Mouse (Mus musculus): Measurements from ENCODE around the gene Tnfrsf14. TPM values are rescaled to one million over a fixed set of nuclear protein-coding genes. Genes with fewer than 3 reads are reported as not detected.

Gene Tnfrsf14
- 1 to 10 TPM; 1.8 to 4.2 TPM for total RNA-seq (2021)
- long read RNA-seq, experiment 1: 0 reads
- long read RNA-seq, experiment 2: 0 reads

- DNase-seq: no peak
Measured at GRCm38 (mm10) chr4:154928395-154929087, at the start of gene Tnfrsf14. Gene Tnfrsf14 (minus strand): TSS chr4:154928563.

- DNase-seq: peak; percentile 43
Measured at GRCm38 (mm10) chr4:154974163-154974611, 45.8 kb upstream of the Tnfrsf14 start.

DNA sequence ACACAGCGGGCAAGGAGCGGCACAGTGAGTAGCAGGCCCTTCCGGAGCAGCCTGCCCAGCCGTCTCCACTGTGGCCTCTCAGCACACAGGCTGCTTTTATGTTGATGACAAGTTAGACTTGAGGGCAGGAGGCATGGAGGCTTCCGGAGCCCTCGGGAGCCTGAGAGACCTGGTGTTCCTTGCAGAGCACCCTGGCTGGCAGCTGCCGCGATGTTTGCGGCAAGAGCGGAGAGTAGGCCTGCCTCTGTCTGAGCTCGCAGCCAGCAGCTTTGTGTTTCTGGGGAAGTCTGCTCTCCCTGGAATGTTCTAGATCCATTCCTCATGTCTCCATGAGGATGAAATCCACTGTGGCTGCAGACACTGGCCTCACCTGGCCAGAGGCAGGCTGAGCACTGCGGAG lies 44.2 kb upstream of the Tnfrsf14 start:
- no peak for DNase-seq

DNA sequence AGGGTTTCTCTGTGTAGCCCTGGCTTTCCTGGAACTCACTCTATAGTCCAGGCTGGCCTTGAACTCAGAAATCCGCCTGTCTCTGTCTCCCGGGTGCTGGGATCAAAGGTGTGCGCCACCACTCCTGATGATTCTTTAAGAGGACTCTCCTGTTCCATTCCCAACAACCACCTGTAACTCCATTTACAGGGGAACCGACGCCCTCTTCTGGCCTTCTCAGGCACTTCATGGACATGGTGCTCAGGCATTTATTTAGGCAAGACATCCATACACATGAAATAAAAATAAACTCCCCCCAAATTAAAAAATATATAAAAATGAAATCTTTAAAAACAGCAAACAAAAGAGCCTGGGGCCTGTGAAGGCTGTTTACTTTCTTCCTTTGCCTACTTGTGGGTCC lies 38.8 kb upstream of the Tnfrsf14 start:
- DNase-seq: no peak

DNA sequence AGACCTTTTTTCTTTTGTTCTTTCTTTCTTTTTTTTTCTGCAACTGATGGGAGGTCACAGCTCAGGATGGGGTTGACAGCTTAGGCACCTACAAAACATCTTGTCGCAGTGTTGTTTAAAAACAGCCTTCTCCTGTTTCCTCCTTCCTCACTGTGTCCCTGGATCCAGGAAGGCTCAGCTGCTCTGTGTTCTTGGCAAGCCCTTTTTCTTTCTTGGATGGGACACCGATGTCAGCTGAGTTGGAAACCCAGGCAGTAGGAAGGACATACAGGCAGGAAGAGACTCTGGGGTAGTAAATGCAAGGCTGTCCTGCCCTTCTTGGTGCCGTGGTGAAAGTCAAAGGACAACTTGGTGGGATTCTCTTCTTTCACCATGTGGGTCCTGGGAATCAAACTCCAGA lies 37.5 kb upstream of the Tnfrsf14 start:
- DNase-seq: no peak

DNA sequence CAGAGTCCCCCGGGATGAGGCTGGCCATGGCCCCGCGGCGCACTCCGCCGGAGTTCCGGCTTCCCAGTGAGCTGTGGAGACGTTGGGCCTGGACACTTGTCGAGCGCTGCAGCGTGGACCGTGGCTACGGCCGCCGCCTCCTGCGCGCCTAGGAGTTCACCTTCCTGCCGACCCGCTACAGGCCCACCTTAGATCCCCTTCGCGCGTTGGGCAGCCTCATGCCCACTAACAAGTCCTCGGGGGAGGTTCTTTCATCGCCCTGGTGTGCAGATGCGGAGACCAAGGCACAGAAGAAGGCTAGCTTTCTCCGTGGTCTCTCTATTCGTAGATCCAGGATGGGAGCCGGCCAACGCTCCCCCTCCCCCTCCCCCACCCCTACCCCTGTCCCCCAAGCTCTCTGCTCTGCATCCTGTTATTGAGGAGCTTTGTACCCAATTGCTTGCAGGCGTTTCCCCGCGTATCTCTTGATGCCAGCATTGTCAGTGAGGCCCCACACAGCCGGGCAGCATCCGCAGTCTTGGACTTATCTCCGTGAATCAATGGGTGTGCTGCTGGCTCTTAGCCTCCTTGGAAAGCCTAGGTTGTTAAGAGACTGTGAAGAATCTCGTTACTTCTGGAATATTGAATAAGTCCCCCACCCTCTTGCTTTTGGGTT lies 36.3 kb upstream of the Tnfrsf14 start:
- DNase-seq: no peak

DNA sequence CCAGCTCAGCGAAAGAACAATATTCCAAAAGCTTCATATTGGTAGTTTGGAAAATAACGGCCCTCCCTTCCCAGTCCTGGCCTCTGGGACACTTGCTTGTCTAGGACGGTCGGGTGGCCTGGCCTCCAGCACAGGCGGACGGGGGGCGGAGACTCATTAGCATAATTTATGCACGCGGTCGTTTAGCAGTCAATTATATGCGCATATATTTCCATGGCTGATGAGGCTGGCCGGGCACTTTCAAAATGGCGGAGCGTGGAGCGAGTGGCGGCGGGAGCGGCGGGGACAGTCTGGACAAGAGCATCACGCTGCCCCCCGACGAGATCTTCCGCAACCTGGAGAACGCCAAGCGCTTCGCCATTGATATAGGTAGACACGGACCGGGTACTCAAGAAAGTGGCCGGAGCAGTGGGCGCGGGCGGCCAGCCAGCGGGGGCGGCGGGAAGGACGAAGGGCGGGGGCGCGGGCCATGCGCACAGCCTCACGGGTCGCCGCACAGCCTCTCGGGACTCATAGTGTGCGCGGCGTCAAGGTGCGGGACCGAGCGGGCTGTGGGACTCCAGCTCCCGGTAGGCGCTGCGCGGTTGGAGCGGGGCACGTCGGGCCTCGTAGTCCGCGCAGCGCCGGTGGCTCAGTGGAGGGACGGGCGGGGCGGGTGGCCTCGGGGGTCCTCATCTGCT lies 35.7 kb upstream of the Tnfrsf14 start, which contains the start of gene Pank4:
Gene Pank4, plus strand, starts transcription at position 223 of the 680 bp plus-strand sequence.
- peak; percentile 82 for DNase-seq

- no peak for DNase-seq
Measured at GRCm38 (mm10) chr4:154963190-154963836, 35.0 kb upstream of the Tnfrsf14 start.

GRCm38 (mm10) chr4:154962683-154963082 lies 34.3 kb upstream of the Tnfrsf14 start:
- no peak for DNase-seq

- DNase-seq: no peak
Measured at GRCm38 (mm10) chr4:154961911-154962310, 33.5 kb upstream of the Tnfrsf14 start.

- DNase-seq: peak; percentile 48
Measured at GRCm38 (mm10) chr4:154961226-154961738, 32.9 kb upstream of the Tnfrsf14 start.

DNA sequence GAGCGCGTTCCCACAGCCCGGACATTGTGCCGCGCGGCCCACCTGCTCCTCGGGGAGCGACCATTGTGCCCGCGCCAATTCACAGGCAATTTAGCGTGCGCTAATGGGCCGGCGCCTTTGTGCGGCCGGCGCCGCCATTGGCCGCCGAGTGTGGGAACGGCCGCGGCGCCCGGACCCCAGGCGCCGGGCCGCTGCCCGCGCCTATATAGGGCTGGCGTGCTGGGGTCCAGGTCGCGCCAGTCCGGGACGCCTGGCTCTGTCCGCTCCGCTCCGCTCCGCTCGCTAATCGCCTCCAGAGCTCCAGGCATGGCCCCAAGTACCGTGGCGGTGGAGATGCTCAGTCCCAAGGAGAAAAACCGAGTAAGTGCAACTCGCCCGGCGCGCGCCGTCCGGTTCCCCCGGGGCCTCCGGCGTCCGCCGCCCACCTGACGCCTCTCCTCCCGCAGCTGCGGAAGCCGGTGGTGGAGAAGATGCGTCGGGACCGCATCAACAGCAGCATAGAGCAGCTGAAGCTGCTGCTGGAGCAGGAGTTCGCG lies 32.4 kb upstream of the Tnfrsf14 start, which contains the start of gene Hes5:
Gene Hes5, plus strand, starts transcription at position 234 of the 536 bp plus-strand sequence.
- no peak for DNase-seq

GRCm38 (mm10) chr4:154960021-154960689 lies 31.8 kb upstream of the Tnfrsf14 start:
- no peak for DNase-seq

DNA sequence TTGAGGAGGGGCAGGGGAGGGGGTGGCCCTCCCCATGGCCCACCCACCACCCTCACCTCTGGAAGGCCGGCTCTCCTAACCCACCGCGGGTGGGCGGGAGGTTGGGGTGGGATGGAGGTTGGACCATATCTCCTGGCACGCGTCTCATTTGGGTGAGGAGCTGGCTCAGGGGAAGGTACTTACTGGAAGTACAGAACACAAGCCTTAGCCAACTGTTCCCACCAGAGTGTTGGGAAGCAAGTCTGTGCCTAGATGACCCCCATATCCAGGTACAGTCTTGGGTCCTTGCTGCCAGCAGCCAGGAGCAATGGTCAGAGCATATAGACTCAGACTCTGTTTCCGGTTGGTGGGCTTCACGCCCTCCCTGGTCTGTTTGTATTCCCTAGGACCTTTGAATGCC lies 30.3 kb upstream of the Tnfrsf14 start:
- no peak for DNase-seq

- no peak for DNase-seq
Measured at GRCm38 (mm10) chr4:154958171-154958570, 29.8 kb upstream of the Tnfrsf14 start.

DNA sequence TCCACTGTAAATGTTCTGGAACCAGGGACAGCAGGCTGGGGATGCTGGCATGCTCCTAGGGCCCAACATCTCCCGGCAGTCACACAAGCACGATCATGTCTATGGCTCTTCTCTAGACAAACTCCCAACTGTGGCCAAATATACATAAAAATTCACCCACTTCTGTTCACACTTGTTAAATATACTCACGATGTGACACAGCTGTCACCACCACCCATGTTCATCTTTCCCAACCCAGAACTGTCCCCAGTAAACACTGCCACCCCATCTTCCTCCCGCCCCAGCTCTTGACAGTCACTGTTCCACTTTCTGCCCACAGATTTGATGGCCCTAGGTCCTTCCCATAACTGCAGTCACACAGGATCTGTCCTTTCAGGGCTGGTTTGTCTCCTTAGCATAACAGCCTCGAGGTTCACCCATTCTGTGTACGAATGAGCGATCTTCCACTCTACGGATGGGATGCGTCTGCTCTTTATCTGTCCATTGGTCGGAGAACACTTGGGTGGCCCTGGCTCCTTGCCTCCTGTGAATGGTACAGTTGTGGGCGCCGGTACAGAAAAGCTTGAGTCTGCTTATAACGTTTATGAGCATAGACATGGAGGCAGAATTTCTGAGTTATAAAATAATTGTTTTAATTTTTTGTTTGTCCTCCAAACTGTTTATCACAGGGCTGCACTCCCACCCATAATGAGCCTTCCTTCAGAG lies 29.1 kb upstream of the Tnfrsf14 start:
- DNase-seq: no peak

GRCm38 (mm10) chr4:154956604-154957003 lies 28.2 kb upstream of the Tnfrsf14 start:
- DNase-seq: no peak

DNA sequence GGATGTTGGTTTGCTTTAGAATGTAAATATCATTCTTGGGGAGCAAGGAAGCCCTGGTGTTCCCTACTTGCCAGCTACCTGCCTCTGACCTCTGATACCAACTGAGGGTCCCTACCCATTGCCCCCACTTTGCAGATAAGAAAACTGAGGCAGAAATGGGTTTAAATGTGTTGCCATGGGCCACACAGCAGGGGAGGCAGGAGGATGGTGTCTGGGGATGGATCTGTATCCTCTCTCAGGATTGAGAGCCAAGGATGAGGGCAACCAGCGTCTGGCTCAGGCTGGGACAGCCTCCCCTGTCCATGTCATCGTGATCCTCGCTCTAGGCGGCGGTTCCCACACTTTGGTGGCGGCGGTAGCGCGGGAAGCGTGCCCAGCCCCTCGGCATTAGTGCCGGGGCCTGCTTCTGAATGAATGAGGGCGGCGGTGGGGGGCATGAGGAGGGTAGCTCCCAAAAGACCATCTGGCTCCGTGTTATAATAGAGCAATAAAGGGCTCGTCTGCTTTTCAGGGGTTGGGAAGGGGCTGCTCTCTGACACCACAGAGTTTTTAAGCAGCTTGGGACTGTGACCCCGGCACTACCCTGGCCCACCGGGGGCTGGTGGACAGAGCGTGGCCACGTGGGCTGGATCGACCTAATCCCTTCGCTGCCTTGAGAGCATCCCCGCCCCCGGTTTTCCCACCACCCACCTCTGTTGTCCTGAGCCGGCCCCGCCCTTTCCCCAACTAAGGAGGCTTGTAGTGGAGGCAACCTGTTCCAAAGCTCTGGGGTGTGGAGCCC lies 24.3 kb upstream of the Tnfrsf14 start:
- DNase-seq: no peak

- DNase-seq: no peak
Measured at GRCm38 (mm10) chr4:154949589-154949982, 21.2 kb upstream of the Tnfrsf14 start.
